Mouse (Mus musculus): ENCODE measurements at regions not wholly inside any gene's neighbourhood (a gene's known extent, or its start where the extent isn't known, plus 50 kb on each side); places are given as distances from the start of the nearest gene placed in this dataset.

DNA sequence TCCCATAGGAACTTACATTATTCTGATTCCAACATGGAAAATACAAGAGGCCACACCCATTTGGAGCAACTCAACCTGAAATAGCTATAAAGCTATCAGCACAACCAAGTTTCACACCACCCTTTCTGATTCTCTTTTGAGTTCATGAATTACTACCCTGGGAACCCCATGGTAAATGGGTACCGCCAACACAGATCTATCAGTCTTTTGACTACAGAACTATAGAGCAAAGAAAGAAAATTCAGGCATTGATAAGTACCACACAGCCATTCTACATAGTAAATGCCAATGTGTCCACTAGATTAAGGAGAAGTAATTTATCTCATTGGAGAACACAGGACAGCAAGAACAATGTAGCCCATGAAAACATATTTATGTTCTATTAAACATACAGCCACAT lies 114.1 kb downstream of the Tmem215 start:
- no peak for TF ChIP-seq CTCF (IDR thresholded peaks at IDR 0.05)
- TF ChIP-seq EP300 (IDR thresholded peaks at IDR 0.05) = no peak

All from lung, postnatal 0 days (tissue).